Mouse (Mus musculus) megakaryocyte, embryonic 14.5 days (primary cell): ENCODE data around the gene Gm21988.

Experiments
- FLI1 ChIP-seq: IDR thresholded peaks from 2 replicates; pipeline ENCODE4 v1.6.1; 2012; ENCODE audit warnings: low read length, inconsistent platforms, mixed read lengths
- GATA1 ChIP-seq: IDR thresholded peaks from 3 replicates; pipeline ENCODE4 v1.6.1; 2012; ENCODE audit warnings: mixed read lengths, low read length, inconsistent platforms, borderline replicate concordance

DNA sequence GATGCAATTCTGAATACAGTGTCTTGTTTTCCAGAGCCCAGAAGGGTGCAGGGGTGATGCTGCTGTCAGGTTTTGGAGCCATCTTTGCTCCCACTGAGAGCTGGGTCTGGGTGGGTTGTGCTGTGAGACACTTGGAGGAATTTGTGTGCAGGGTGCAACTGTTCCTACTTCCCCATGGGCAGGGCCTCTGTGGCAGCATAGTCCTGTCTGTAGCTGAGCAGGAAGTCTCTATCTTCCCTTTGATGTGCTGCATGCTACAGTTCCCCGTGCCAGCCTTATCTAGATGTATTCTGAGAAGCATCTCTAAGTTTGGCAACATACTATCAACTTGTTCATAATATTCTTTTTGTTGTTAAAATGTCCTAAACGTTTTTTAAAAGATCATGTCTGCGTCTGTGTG, 25.6 kb upstream of the Gm21988 start:
- TF ChIP-seq GATA1, result no peak
- no peak for TF ChIP-seq FLI1
